In genomic region chr9:121215349-121216000, GRCm38 (mm10) we compare ENCODE assay signal across 8 mouse cellular contexts.
DNase-seq lines count a peak whose midpoint lies in the region; ATAC-seq and TF ChIP-seq lines count a peak whose summit lies in the region.

No protein-coding gene starts in this region.

- H3K9me3 ChIP-seq in G1E (replicated peaks): peaks cover 5% of the 10 kb centered on the region; the same call in 1 of the 2 replicates
- H3K9me3 ChIP-seq in lung, embryonic 16.5 days (ENCODE audit: control insufficient read depth, low read length): no peaks in the 10 kb centered on the region

- peaks cover 9% of the 10 kb centered on the region; the same call in 1 of the 2 replicates for H3K27me3 ChIP-seq in G1E (ENCODE audit: insufficient read depth, low read length)
- H3K27me3 ChIP-seq in lung, embryonic 16.5 days (ENCODE audit: control insufficient read depth, insufficient read depth, low read depth, low read length): no peaks in the 10 kb centered on the region

- H3K36me3 ChIP-seq in G1E (replicated peaks): no peaks in the 10 kb centered on the region
- H3K36me3 ChIP-seq in lung, embryonic 16.5 days (ENCODE audit: control insufficient read depth, insufficient read depth, low read length): no peaks in the 10 kb centered on the region

- no peak overlapping the region for H3K9ac ChIP-seq in lung, embryonic 16.5 days (ENCODE audit: low read length)

- no peak overlapping the region for H3K27ac ChIP-seq in bone marrow, adult 2 months (ENCODE audit: control insufficient read depth, insufficient read depth, low read depth, low read length, poor library complexity)
- H3K27ac ChIP-seq in embryonic fibroblast, embryonic 13.5 days (ENCODE audit: insufficient read depth, low read length): no peak overlapping the region
- H3K27ac ChIP-seq in lung, embryonic 16.5 days (ENCODE audit: low read length): no peak overlapping the region

- ATAC-seq in G1E (ENCODE audit: extremely low read depth, insufficient number of reproducible peaks, low FRiP score, poor library complexity, severe bottlenecking): peak; percentile 49
- ATAC-seq in lung, embryonic 16.5 days (ENCODE audit: low read depth): peak; percentile 52; the same call in 1 of the 2 replicates

- no peak overlapping the region for H3K4me3 ChIP-seq in G1E (ENCODE audit: low read depth, low read length)
- no peak overlapping the region for H3K4me3 ChIP-seq in bone marrow, adult 2 months (replicated peaks; ENCODE audit: control insufficient read depth, low read depth, low read length)
- no peak overlapping the region for H3K4me3 ChIP-seq in embryonic fibroblast, embryonic 13.5 days (ENCODE audit: insufficient read depth, low read length)
- H3K4me3 ChIP-seq in lung, embryonic 16.5 days (ENCODE audit: low read length): no peak overlapping the region

- H3K4me2 ChIP-seq in lung, embryonic 16.5 days (ENCODE audit: low read depth, low read length): no peak overlapping the region

- DNase-seq in G1E (ENCODE audit: low spot score): peak; percentile 47
- DNase-seq in heart, postnatal 36 days: peak; percentile 51 to 71
- DNase-seq in large intestine, adult 2 months (ENCODE audit: low read depth, low spot score): peak; percentile 7
- peak; percentile 54 for DNase-seq in right cerebral cortex, adult 18-20 months
- DNase-seq in yolk sac, embryonic 10.5 days (ENCODE audit: low spot score): peak; percentile 36

- intact Hi-C loops in heart, postnatal 36 days (cut with DNase I): loop anchor here (2.0 kb wide), 1 partner anchor 613 kb away; no protein-coding TSS in a partner anchor

- TF ChIP-seq POLR2A in bone marrow, adult 2 months (IDR thresholded peaks at IDR 0.05; ENCODE audit: borderline replicate concordance, control insufficient read depth, low read depth, low read length): no peak
- no peak for TF ChIP-seq POLR2A in embryonic fibroblast, embryonic 13.5 days (IDR thresholded peaks at IDR 0.05; ENCODE audit: low read depth, low read length)

- no peaks in the 10 kb centered on the region for H3K4me1 ChIP-seq in G1E (ENCODE audit: insufficient read depth, low read depth, low read length)
- no peaks in the 10 kb centered on the region; the same call in 1 of the 2 replicates for H3K4me1 ChIP-seq in bone marrow, adult 2 months (ENCODE audit: control insufficient read depth, insufficient read depth, low read length)
- no peaks in the 10 kb centered on the region for H3K4me1 ChIP-seq in embryonic fibroblast, embryonic 13.5 days (ENCODE audit: control insufficient read depth, insufficient read depth, low read length)
- no peaks in the 10 kb centered on the region for H3K4me1 ChIP-seq in lung, embryonic 16.5 days (replicated peaks; ENCODE audit: control insufficient read depth, insufficient read depth, low read length)

- WGBS in bone marrow, adult 2 months: 24% methylated on average over 3 of the region's 3 CpGs
- 21% methylated on average over 3 of the region's 3 CpGs for WGBS in large intestine, adult 2 months
- WGBS in lung, embryonic 16.5 days: 39% methylated on average over 3 of the region's 3 CpGs

- peak; percentile 85 for TF ChIP-seq CTCF in G1E (IDR thresholded peaks at IDR 0.05; ENCODE audit: low read depth, low read length)
- TF ChIP-seq CTCF in bone marrow, adult 2 months (IDR thresholded peaks at IDR 0.05; ENCODE audit: control insufficient read depth, insufficient read depth, low read length): peak; percentile 89
- TF ChIP-seq CTCF in embryonic fibroblast, embryonic 13.5 days (IDR thresholded peaks at IDR 0.05; ENCODE audit: borderline replicate concordance, insufficient read depth, low read length): peak; percentile 92

Comparison
In these comparisons a context has a peak if more than half of its experiments do, and no peak if none do; other contexts are left out.
1. DNase-seq: peak in every context shown above with its lines; median percentile 61 in heart, postnatal 36 days; 54 in right cerebral cortex, adult 18-20 months; 47 in G1E; 36 in yolk sac, embryonic 10.5 days; 7 in large intestine, adult 2 months.